Mouse (Mus musculus): Measurements from ENCODE around the gene Nf2.

DNA sequence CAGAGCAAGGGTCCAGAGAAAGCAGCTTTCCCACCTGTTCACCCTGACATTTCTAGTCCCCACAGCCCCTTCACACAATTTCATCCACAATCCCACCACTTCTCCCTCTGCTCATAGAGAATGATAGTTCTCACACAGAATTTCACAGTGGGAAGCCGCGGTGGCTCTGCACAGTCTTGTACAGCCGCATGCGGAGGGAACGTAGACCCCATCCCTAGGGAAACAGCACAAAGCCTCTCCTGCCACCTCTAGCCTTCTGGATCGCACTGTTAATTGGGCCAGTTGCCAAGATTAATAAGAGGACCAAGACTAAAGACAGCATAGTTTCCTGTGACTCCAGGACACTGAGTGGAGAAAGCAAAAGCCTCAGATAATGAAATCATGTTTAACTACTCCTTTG lies 57.8 kb downstream of the Nf2 start:
- TF ChIP-seq CTCF (IDR thresholded peaks at IDR 0.05; ENCODE audit: low read depth) (no peak), EP300 (IDR thresholded peaks at IDR 0.05; ENCODE audit: low read depth) (no peak)
